Mouse (Mus musculus): ENCODE measurements around the gene Wfdc17.

The Wfdc17 gene

DNA sequence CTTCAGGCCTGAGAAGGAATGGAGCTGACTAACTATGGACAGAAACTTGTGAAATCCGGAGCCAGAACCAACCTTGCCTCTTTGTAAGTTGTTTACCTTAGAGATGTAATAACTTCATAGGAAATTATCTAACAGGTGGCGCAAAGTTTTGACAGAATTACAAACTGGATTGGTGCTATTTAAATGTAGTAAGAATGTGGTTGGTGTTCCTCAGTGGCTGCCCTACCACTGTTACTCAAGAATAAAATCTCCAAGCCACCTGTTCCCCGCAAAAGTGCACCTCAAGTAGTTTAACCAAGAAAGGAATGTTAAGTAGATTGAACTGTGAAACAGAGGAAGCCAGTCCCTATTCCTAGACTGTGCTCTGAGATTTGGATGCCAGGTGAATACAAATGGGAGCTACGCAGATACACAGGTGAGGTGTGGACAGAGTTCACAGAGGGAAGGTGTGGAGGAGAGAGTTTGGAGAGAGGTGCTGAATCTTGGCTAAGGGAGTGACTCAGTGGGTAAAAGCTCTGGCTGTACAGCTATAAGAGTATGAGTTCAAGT is 36.7 kb downstream of the Wfdc17 start:
- DNase-seq (ENCODE audit: low spot score in 2 of 2) = no peak

DNA sequence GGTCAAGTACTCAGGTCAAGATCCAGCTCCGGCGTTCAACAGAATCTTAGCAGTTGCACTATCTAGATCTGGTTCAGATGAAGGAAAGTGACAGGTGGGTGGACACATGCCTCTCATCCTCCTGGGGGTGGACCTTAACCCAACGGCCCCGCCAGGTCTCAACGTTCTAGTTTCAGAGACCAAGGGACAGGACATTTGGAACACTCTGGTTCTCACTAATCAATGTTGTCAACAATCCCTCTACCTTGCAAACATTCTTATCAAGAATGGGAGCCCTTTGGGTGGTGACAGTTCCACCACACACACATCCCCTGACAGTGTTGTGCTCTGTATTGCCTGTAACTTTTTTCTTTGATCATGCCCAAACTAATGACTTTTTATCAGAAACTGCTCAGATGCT is 38.0 kb downstream of the Wfdc17 start:
- DNase-seq (ENCODE audit: low spot score in 2 of 2) = no peak

DNA sequence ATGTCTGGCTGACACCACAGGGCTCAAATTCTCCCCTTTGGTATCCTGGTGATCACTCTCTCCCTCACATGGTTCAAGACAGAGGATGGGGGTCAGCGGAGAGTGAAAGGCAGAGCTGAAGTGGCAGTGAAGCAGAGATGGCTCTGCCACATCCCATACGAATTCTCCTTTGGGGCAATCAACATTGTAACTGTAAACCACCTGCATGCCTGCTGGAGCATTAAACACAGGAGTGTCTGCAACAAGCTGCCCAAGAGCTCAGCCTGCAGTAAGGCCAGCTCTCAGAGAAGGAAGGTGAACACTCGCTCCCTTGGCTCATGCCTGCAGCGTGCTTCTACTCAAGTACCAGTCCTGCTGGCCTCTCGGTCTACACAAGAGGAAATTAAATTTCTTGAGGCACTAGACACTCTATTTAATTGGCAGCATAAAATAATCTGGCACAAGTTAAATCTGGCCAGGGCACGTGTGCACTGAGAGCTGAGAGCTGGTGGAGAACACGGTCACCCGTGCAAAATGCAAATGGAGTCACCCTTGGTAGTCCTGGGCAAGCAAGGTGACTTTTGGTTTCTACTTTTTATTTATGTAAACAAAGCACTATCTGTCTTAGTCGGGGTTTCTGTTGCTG is 39.1 kb downstream of the Wfdc17 start:
- DNase-seq (ENCODE audit: low spot score in 2 of 2) = no peak

DNA sequence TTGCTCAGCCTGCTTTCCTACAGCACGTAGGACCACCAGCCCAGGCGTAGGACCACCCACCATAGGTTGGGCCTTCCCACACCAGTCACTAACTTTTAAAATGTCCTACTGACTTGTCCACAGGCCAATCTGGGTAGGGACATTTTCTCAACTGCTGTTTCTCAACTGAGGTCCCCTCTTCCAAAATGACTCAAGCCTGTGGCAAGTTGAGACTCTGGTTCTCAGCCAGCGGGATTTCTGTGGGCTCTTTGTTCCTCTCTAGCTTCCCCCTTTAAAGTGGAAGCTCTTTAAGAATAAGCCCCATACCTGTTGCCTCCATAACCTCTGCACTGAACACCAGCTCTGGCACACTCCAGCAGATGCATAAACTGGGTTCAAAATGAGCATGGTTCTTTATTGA is 39.7 kb downstream of the Wfdc17 start:
- no peak for DNase-seq (ENCODE audit: low spot score in 2 of 2)

DNA sequence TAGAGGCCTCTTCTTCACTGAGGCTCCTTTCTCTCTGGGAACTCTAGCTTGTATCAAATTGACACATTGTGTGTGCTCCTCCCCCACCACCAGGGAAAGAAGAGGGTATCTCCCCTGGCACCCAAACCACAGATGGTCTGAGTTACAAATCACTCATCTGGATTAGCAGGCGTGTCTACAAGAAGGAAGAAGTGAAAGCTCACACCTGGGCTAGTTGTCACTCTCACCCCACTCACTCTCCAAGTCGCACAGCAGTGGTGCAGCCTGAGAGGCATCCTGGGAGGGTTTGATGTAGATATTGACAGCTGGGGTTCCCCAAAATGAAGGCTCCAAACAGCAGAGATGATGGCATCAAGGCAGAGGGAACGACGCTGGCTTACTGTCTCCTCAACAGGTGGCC is 42.4 kb downstream of the Wfdc17 start:
- DNase-seq (ENCODE audit: low spot score in 2 of 2) = no peak

DNA sequence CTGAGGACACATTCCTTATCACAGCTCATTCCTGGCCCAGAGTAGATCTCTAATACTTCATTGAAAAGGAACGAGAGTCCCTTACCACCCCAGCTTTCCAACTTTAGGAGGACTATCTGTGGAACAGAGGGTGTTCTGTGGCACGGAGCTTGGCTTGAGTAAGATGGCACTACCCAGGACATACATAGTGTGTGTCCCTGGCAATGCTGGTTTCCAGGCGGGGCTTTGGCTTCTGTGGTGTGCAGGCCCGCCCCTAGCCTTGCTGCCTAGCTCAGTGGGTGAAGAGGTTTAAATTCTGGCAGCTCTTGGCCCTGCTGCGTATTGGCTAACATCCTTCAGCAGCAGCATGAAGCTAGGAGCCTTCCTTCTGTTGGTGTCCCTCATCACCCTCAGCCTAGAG is 42.9 kb downstream of the Wfdc17 start, which contains the start of gene Wfdc21:
Gene Wfdc21, plus strand, starts transcription at position 260 of the 400 bp plus-strand sequence.
- DNase-seq (ENCODE audit: low spot score in 2 of 2) = no peak

DNA sequence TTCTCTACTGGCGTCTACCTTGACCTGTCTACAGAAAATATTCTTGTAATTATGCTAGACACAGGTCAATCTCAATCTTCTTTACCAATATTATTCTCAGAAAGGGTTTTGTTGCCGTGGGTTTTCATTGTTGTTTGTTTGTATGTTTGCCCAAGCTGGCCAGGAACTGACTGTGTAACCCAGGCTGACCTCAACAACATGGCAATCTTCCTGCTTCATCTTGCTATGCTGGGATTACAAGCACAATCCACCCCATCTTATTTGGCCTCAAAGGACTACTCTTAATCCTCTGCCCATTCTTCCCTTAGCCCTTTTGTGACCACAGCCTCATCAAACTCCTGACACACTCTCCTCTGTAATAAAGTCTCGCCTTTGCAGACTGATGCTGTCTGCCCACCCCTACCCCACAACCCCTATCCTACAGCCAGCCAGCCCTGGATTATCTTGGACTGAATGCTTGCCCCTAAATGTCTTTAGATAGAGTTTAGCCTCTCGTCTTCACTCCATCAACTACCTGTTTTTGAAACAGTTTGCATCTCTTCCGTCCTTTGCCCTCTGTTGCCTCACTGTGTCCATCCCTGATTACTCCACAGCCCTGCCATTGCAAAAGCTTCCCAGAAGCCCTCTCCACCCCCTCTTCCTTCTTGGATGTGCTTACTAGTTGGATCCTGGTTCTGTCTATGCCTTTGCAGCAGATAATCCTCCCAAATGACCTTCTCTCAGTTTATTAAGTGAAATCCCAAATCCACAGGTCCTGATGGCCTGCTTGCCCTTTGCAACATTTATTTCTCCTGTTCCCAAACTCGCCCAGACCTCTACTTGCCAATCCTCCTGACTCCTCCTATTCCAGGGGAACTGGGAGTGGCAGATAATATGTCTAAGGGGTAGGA is 43.8 kb downstream of the Wfdc17 start:
- no peak for DNase-seq (ENCODE audit: low spot score in 2 of 2)

DNA sequence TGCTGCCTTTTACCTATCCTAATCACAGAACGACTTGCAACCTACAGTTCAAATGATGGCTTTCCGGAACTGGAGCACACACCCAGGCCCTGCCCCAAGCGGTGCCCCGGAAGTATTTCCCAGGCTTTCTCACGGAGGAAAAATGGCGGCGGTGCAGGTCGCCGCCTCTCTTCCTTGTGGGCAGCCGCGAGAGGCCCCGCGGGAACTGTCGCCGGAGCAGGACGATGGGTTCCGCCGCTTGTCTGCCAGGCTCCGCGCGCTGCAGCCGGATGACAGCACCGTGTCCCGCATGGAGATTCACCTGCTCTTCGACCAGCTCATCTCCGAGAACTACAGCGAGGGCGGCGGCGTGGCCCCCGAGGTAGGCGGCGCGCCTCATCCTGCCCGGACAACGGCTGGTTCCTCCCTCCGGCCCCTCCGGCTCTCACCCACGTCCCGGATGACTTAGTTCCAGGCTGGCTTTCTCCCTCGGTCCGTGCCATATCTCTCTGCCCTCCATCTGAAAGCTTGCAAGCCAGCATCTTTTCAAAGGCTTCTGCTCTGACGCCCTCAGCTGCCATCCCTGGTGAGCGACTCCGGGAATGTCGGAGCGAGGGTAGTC is 49.9 kb downstream of the Wfdc17 start, which contains the start of gene Heatr6:
Gene Heatr6, plus strand, starts transcription at position 116 of the 601 bp plus-strand sequence.
- DNase-seq (ENCODE audit: low spot score in 2 of 2) = peak; percentile 78 to 79

DNA sequence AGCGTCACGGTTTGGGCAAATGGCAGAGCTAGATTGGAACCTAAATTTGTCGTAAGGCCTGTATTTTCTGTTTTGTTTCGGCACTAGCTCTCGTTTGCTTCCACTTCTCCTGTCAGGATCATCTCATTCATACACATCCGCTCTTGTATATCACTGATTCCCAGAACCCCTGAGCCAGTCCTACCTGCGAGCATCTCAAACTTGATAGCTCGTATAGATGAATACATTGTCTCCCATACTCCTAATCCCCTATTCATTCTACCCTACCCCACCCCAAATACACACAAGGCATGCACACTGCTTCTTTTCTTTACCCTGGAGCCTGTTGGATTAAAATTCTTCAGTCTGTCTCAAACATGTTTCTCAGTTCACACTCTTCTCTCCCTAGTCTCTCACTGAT is 50.4 kb downstream of the Wfdc17 start:
- no peak for DNase-seq (ENCODE audit: low spot score in 2 of 2)
